ENCODE assay signal across 17 mouse cellular contexts in the genomic region with DNA sequence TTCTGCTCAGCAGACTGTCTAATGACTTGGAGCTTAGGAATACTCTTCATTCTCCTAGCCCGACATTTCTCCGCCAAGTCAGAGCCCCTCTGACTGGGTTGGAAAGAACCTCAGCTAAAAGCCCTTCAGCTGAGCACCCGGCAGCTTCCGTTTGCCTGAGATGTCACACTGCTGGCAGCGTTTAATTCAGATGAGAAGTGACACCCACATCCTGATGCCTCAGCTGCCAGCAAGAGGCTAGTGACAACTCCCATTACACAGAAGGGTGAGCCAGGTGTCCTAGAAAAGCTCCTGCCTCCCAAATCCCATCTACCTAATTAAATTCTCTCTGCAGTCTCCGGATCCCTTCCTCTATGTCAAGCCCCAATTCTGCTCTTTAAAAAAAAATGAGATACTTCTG.
DNase-seq lines count a peak whose midpoint lies in the region; ATAC-seq and TF ChIP-seq lines count a peak whose summit lies in the region.
"Had no signal": no experiment of that assay in that cellular context is flagged by ENCODE, and none has a peak within 500 bp of the region (broad histone marks: within the 10 kb centered on the region; RNA-seq: fewer than 3 reads in every experiment).

No protein-coding gene starts in this region.

- peak; percentile 5 for DNase-seq in layer of hippocampus, adult 11-12 months (ENCODE audit: low spot score)
- DNase-seq in layer of hippocampus, postnatal 25 days (ENCODE audit: extremely low spot score in 1 of 2, low spot score in 1 of 2), result no peak
- peak; percentile 73 for DNase-seq in brain, adult 2 months (ENCODE audit: low read depth, low spot score)
- peak; percentile 11 for DNase-seq in brain, embryonic 14.5 days (ENCODE audit: low read depth)
- peak; percentile 13 for DNase-seq in right cerebral cortex, postnatal 14 days
- DNase-seq in adrenal gland, adult 2 months, result no peak
- DNase-seq: adrenal gland, adult 8-10 months; cerebellum, adult 11-12 months; cerebellum, postnatal 36 days; forebrain, postnatal 0 days; gastrocnemius, postnatal 36 days; kidney, adult 18-20 months; lung, adult 18-20 months; lung, postnatal 14 days; thymus, adult 2 months had no signal

- no peak for TF ChIP-seq CTCF in brain, embryonic 14.5 days (IDR thresholded peaks at IDR 0.05; ENCODE audit: borderline replicate concordance, extremely low read depth, insufficient read depth, insufficient read length)

- no peak for ATAC-seq in megakaryocyte-erythroid progenitor cell, adult 5-6 weeks (replicated peaks; ENCODE audit: low FRiP score, low TSS enrichment, poor library complexity, severe bottlenecking)
- ATAC-seq: forebrain, postnatal 0 days; midbrain, embryonic 16.5 days had no signal

- no peak for TF ChIP-seq POLR2A in brain, embryonic 14.5 days (IDR thresholded peaks at IDR 0.05; ENCODE audit: borderline replicate concordance, extremely low read depth, insufficient read depth, insufficient read length, poor library complexity, severe bottlenecking)

Comparison
In these comparisons a context has a peak if more than half of its experiments do, and no peak if none do; other contexts are left out.
1. DNase-seq: peak in layer of hippocampus, adult 11-12 months (single experiment), brain, adult 2 months (single experiment), brain, embryonic 14.5 days (single experiment) and right cerebral cortex, postnatal 14 days (single experiment); none in layer of hippocampus, postnatal 25 days (0 of 2) and adrenal gland, adult 2 months (single experiment).